Comparison of ENCODE assay signal across 7 mouse cellular contexts in the genomic region with DNA sequence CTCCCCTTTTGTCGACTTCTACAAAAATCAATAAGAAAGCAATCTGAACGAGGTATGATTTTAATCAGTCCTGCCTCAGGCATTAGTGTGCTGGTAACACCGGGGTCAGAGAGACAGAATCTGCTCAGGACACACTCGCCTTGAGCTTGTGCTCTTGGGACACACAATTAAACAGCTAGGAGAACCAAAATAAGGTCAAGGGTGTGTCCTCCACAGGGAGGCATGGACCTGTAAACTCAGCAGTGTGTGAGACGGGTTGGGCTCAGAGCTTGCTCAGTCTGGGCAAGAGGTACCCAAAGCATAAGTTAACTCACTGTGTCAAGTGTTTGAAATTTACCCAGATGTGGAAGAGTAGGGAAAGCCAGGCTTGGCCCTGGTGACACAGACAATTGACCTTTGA.
"Had no signal": no experiment of that assay in that cellular context is flagged by ENCODE, and none has a peak within 500 bp of the region (broad histone marks: within the 10 kb centered on the region; RNA-seq: fewer than 3 reads in every experiment).

No protein-coding gene starts in this region.

- DNase-seq: left cerebral cortex, postnatal 4 days; lung, adult 2 months; lung, postnatal 14 days; lung, postnatal 4 days; midbrain, embryonic 14.5 days; thymus, adult 2 months; thymus, postnatal 14 days had no signal
